ENCODE assay signal across 9 mouse cellular contexts in the genomic region with DNA sequence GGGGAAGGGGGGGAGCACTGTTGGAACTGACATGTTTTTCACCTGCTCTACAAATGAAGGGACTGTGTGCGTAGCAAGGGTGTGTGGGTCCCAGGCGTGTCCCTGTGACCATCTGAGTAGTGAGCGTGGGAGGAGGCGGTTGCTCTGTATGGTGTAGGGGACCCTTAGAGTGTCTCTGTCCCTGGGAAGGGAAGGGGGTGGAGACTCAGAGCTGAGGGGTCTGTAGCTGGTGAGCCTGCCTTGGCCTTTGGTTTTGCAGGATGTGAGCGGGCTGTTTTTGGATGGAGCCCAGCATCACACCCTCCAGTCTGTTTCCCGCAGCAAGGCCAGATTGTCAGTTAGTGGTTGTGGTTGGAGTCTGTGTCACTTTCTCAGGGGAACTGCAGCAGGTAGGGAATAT. TPM values are rescaled to one million over a fixed set of nuclear protein-coding genes. Genes with fewer than 3 reads are reported as not detected.
DNase-seq lines count a peak whose midpoint lies in the region; ATAC-seq and TF ChIP-seq lines count a peak whose summit lies in the region.
"Had no signal": no experiment of that assay in that cellular context is flagged by ENCODE, and none has a peak within 500 bp of the region (broad histone marks: within the 10 kb centered on the region; RNA-seq: fewer than 3 reads in every experiment).

No protein-coding gene starts in this region.

- H3K4me3 ChIP-seq in brown adipose tissue, adult 24 weeks (ENCODE audit: insufficient read depth, low read depth, low read length) = no peak overlapping the region
- no peak overlapping the region for H3K4me3 ChIP-seq in liver, embryonic 16.5 days (ENCODE audit: low read depth, low read length)
- no peak overlapping the region for H3K4me3 ChIP-seq in forebrain, postnatal 0 days (ENCODE audit: low read depth, low read length)

- H3K36me3 ChIP-seq in liver, embryonic 16.5 days (ENCODE audit: control insufficient read depth, insufficient read depth) = no peaks in the 10 kb centered on the region
- H3K36me3 ChIP-seq in forebrain, postnatal 0 days (ENCODE audit: insufficient read depth) = no peaks in the 10 kb centered on the region

- 59% methylated on average over 6 of the region's 6 CpGs for WGBS in liver, embryonic 16.5 days (ENCODE audit: insufficient replicate concordance)
- WGBS in forebrain, postnatal 0 days = 78% methylated on average over 6 of the region's 6 CpGs

- H3K27me3 ChIP-seq in liver, embryonic 16.5 days (ENCODE audit: control insufficient read depth, insufficient read depth, low read depth, low read length) = no peaks in the 10 kb centered on the region
- no peaks in the 10 kb centered on the region for H3K27me3 ChIP-seq in forebrain, postnatal 0 days (ENCODE audit: insufficient read depth, low read length)

- TF ChIP-seq CTCF in forebrain, postnatal 0 days (IDR thresholded peaks at IDR 0.05; ENCODE audit: low read depth) = no peak

- DNase-seq in adrenal gland, postnatal 14 days = peak; percentile 49
- no peak for DNase-seq in adrenal gland, postnatal 4 days (ENCODE audit: low spot score in 2 of 2)
- DNase-seq in heart, postnatal 4 days = peak; percentile 54
- no peak for DNase-seq in retina, postnatal 1 day
- DNase-seq in forebrain, postnatal 0 days = no peak
- no peak for DNase-seq in thymus, postnatal 14 days
- DNase-seq: cerebellum, adult 18-20 months had no signal

- no peak for ATAC-seq in liver, embryonic 16.5 days (ENCODE audit: low read depth)
- ATAC-seq in forebrain, postnatal 0 days = no peak

- no peak overlapping the region for H3K9ac ChIP-seq in liver, embryonic 16.5 days (ENCODE audit: low read depth, low read length)
- H3K9ac ChIP-seq in forebrain, postnatal 0 days = no peak overlapping the region

- no peaks in the 10 kb centered on the region for H3K9me3 ChIP-seq in liver, embryonic 16.5 days (replicated peaks; ENCODE audit: control insufficient read depth, low read length)
- no peaks in the 10 kb centered on the region for H3K9me3 ChIP-seq in forebrain, postnatal 0 days (ENCODE audit: low read length)

- peaks cover 44% of the 10 kb centered on the region for H3K4me1 ChIP-seq in brown adipose tissue, adult 24 weeks (ENCODE audit: control insufficient read depth, insufficient read depth, insufficient read length, low read length)
- peaks cover 75% of the 10 kb centered on the region for H3K4me1 ChIP-seq in liver, embryonic 16.5 days (ENCODE audit: control insufficient read depth, low read depth, low read length)
- no peaks in the 10 kb centered on the region for H3K4me1 ChIP-seq in forebrain, postnatal 0 days (ENCODE audit: insufficient read depth)

- H3K4me2 ChIP-seq in liver, embryonic 16.5 days (ENCODE audit: low read depth, low read length) = no peak overlapping the region
- no peak overlapping the region for H3K4me2 ChIP-seq in forebrain, postnatal 0 days (ENCODE audit: low read depth)

- H3K27ac ChIP-seq in brown adipose tissue, adult 24 weeks (replicated peaks; ENCODE audit: low read depth, low read length) = peak overlapping the region; percentile 72
- peak overlapping the region; percentile 69 for H3K27ac ChIP-seq in liver, embryonic 16.5 days (ENCODE audit: low read length)
- H3K27ac ChIP-seq in forebrain, postnatal 0 days (ENCODE audit: low read depth, low read length) = no peak overlapping the region

RNA-seq across cellular contexts. Expression of a gene that starts 46.1 kb away (rescaled TPM):
- total RNA-seq in adrenal gland, postnatal 14 days (2021) = 73.8 and 85.4 TPM in 2 replicates
- 10 to 100 TPM; 65.6 to 71.3 TPM for total RNA-seq in adrenal gland, postnatal 4 days (2021)
- polyA plus RNA-seq in brown adipose tissue, adult 24 weeks (2012; ENCODE audit: insufficient read depth, insufficient read length, missing spikeins) = 90.6 and 103 TPM in 2 replicates
- total RNA-seq in heart, postnatal 4 days (2021) = 10 to 100 TPM; 37.0 to 41.0 TPM
- polyA plus RNA-seq in liver, embryonic 16.5 days (2015; fragmentation: Nextera tagmentation; extraction: Ambion mirVana) = 4.6 and 4.7 TPM in 2 replicates
- total RNA-seq in forebrain, postnatal 0 days (2014; rRNA removed) = 7.5 and 9.6 TPM in 2 replicates
- 3.8 and 5.1 TPM in 2 replicates for polyA plus RNA-seq in forebrain, postnatal 0 days (2015; fragmentation: Nextera tagmentation; extraction: Ambion mirVana)

Comparison
In these comparisons a context has a peak if more than half of its experiments do, and no peak if none do; other contexts are left out.
1. DNase-seq: peak in adrenal gland, postnatal 14 days (single experiment) and heart, postnatal 4 days (single experiment); none in adrenal gland, postnatal 4 days (0 of 2), retina, postnatal 1 day (single experiment), forebrain, postnatal 0 days (single experiment) and thymus, postnatal 14 days (single experiment).